Mouse (Mus musculus): ENCODE measurements at regions not wholly inside any gene's neighbourhood (a gene's known extent, or its start where the extent isn't known, plus 50 kb on each side); places are given as distances from the start of the nearest gene placed in this dataset.

- no peak for TF ChIP-seq MAFK (IDR thresholded peaks at IDR 0.05; ENCODE audit: insufficient read depth, low read depth, low read length)
- no peak for TF ChIP-seq ZC3H11A (IDR thresholded peaks at IDR 0.05; ENCODE audit: borderline replicate concordance, low read depth, low read length)
- no peak for TF ChIP-seq CHD2 (IDR thresholded peaks at IDR 0.05; ENCODE audit: low read depth, low read length)
- TF ChIP-seq ZNF384 (IDR thresholded peaks at IDR 0.05; ENCODE audit: low read depth, low read length), result no peak
- no peak for TF ChIP-seq HCFC1 (IDR thresholded peaks at IDR 0.05; ENCODE audit: borderline replicate concordance, insufficient read depth, low read length)
- Histone ChIP-seq H3K27ac (ENCODE audit: insufficient read depth, low read depth, low read length, poor library complexity, severe bottlenecking) (no peak overlapping the region), H3K4me3 (ENCODE audit: insufficient read depth in 1 of 2, low read depth in 1 of 2, low read length in 2 of 2, poor library complexity in 1 of 2, severe bottlenecking in 1 of 2) (no peak overlapping the region), H3K9me3 (ENCODE audit: control insufficient read depth, insufficient read depth, low read depth, low read length) (no peaks in the 10 kb centered on the region), H3K9ac (ENCODE audit: insufficient read depth, low read depth, low read length, poor library complexity, severe bottlenecking) (no peak overlapping the region), H3K36me3 (ENCODE audit: control insufficient read depth, insufficient read depth, low read length, poor library complexity, severe bottlenecking) (no peaks in the 10 kb centered on the region), H3K4me1 (ENCODE audit: control insufficient read depth in 2 of 2, insufficient read depth in 2 of 2, low read length in 2 of 2, poor library complexity in 1 of 2) (no peaks in the 10 kb centered on the region)
- in situ Hi-C loops (cut with MboI; ENCODE audit: low sequenced_read_pairs in 2 of 2, unreplicated experiment in 2 of 2), result no loop called here
- no peak for DNase-seq (ENCODE audit: low read depth, low spot score)
Measured at GRCm38 (mm10) chr10:66228123-66228522, 867.8 kb upstream of the Jmjd1c start.

- TF ChIP-seq CHD2 (IDR thresholded peaks at IDR 0.05; ENCODE audit: low read depth, low read length) (no peak), ZC3H11A (IDR thresholded peaks at IDR 0.05; ENCODE audit: borderline replicate concordance, low read depth, low read length) (no peak), MAFK (IDR thresholded peaks at IDR 0.05; ENCODE audit: insufficient read depth, low read depth, low read length) (no peak), HCFC1 (IDR thresholded peaks at IDR 0.05; ENCODE audit: borderline replicate concordance, insufficient read depth, low read length) (no peak), ZNF384 (IDR thresholded peaks at IDR 0.05; ENCODE audit: low read depth, low read length) (no peak)
- in situ Hi-C loops (cut with MboI; ENCODE audit: low sequenced_read_pairs in 2 of 2, unreplicated experiment in 2 of 2), result no loop called here
- Histone ChIP-seq H3K36me3 (ENCODE audit: control insufficient read depth, insufficient read depth, low read length, poor library complexity, severe bottlenecking) (no peaks in the 10 kb centered on the region), H3K27ac (ENCODE audit: insufficient read depth, low read depth, low read length, poor library complexity, severe bottlenecking) (no peak overlapping the region), H3K4me3 (ENCODE audit: insufficient read depth in 1 of 2, low read depth in 1 of 2, low read length in 2 of 2, poor library complexity in 1 of 2, severe bottlenecking in 1 of 2) (no peak overlapping the region), H3K9ac (ENCODE audit: insufficient read depth, low read depth, low read length, poor library complexity, severe bottlenecking) (no peak overlapping the region), H3K4me1 (ENCODE audit: control insufficient read depth in 2 of 2, insufficient read depth in 2 of 2, low read length in 2 of 2, poor library complexity in 1 of 2) (no peaks in the 10 kb centered on the region), H3K9me3 (ENCODE audit: control insufficient read depth, insufficient read depth, low read depth, low read length) (no peaks in the 10 kb centered on the region)
- no peak for DNase-seq (ENCODE audit: low read depth, low spot score)
Measured at GRCm38 (mm10) chr10:66234370-66234916, 861.5 kb upstream of the Jmjd1c start.

- Histone ChIP-seq H3K36me3 (ENCODE audit: control insufficient read depth, insufficient read depth, low read length, poor library complexity, severe bottlenecking) (no peaks in the 10 kb centered on the region), H3K4me1 (ENCODE audit: control insufficient read depth in 2 of 2, insufficient read depth in 2 of 2, low read length in 2 of 2, poor library complexity in 1 of 2) (no peaks in the 10 kb centered on the region), H3K9ac (ENCODE audit: insufficient read depth, low read depth, low read length, poor library complexity, severe bottlenecking) (no peak overlapping the region), H3K27ac (ENCODE audit: insufficient read depth, low read depth, low read length, poor library complexity, severe bottlenecking) (no peak overlapping the region), H3K4me3 (ENCODE audit: insufficient read depth in 1 of 2, low read depth in 1 of 2, low read length in 2 of 2, poor library complexity in 1 of 2, severe bottlenecking in 1 of 2) (no peak overlapping the region), H3K9me3 (ENCODE audit: control insufficient read depth, insufficient read depth, low read depth, low read length) (no peaks in the 10 kb centered on the region)
- TF ChIP-seq ZNF384 (IDR thresholded peaks at IDR 0.05; ENCODE audit: low read depth, low read length) (no peak), ZC3H11A (IDR thresholded peaks at IDR 0.05; ENCODE audit: borderline replicate concordance, low read depth, low read length) (no peak), CHD2 (IDR thresholded peaks at IDR 0.05; ENCODE audit: low read depth, low read length) (no peak), MAFK (IDR thresholded peaks at IDR 0.05; ENCODE audit: insufficient read depth, low read depth, low read length) (no peak)
- DNase-seq (ENCODE audit: low read depth, low spot score), result no peak
- in situ Hi-C loops (cut with MboI; ENCODE audit: low sequenced_read_pairs in 2 of 2, unreplicated experiment in 2 of 2), result no loop called here
Measured at GRCm38 (mm10) chr10:66256377-66256776, 839.5 kb upstream of the Jmjd1c start.

GRCm38 (mm10) chr10:66270647-66271270 is 825.2 kb upstream of the Jmjd1c start:
- Histone ChIP-seq H3K27ac (ENCODE audit: insufficient read depth, low read depth, low read length, poor library complexity, severe bottlenecking) (no peak overlapping the region), H3K36me3 (ENCODE audit: control insufficient read depth, insufficient read depth, low read length, poor library complexity, severe bottlenecking) (no peaks in the 10 kb centered on the region), H3K4me3 (ENCODE audit: insufficient read depth in 1 of 2, low read depth in 1 of 2, low read length in 2 of 2, poor library complexity in 1 of 2, severe bottlenecking in 1 of 2) (no peak overlapping the region), H3K9ac (ENCODE audit: insufficient read depth, low read depth, low read length, poor library complexity, severe bottlenecking) (no peak overlapping the region), H3K9me3 (ENCODE audit: control insufficient read depth, insufficient read depth, low read depth, low read length) (no peaks in the 10 kb centered on the region), H3K4me1 (ENCODE audit: control insufficient read depth in 2 of 2, insufficient read depth in 2 of 2, low read length in 2 of 2, poor library complexity in 1 of 2) (no peaks in the 10 kb centered on the region)
- DNase-seq (ENCODE audit: low read depth, low spot score), result no peak
- in situ Hi-C loops (cut with MboI; ENCODE audit: low sequenced_read_pairs in 2 of 2, unreplicated experiment in 2 of 2), result no loop called here
- no peak for TF ChIP-seq HCFC1 (IDR thresholded peaks at IDR 0.05; ENCODE audit: borderline replicate concordance, insufficient read depth, low read length)
- no peak for TF ChIP-seq ZC3H11A (IDR thresholded peaks at IDR 0.05; ENCODE audit: borderline replicate concordance, low read depth, low read length)

GRCm38 (mm10) chr10:66295628-66296027 is 800.3 kb upstream of the Jmjd1c start:
- in situ Hi-C loops (cut with MboI; ENCODE audit: low sequenced_read_pairs in 2 of 2, unreplicated experiment in 2 of 2), result no loop called here
- TF ChIP-seq ZC3H11A (IDR thresholded peaks at IDR 0.05; ENCODE audit: borderline replicate concordance, low read depth, low read length) (no peak), HCFC1 (IDR thresholded peaks at IDR 0.05; ENCODE audit: borderline replicate concordance, insufficient read depth, low read length) (no peak), CHD2 (IDR thresholded peaks at IDR 0.05; ENCODE audit: low read depth, low read length) (no peak), ZNF384 (IDR thresholded peaks at IDR 0.05; ENCODE audit: low read depth, low read length) (no peak), MAFK (IDR thresholded peaks at IDR 0.05; ENCODE audit: insufficient read depth, low read depth, low read length) (peak; percentile 90)
- H3K36me3 ChIP-seq (ENCODE audit: control insufficient read depth, insufficient read depth, low read length, poor library complexity, severe bottlenecking), result no peaks in the 10 kb centered on the region

More at GRCm38 (mm10) chr10:66295628-66296027, 800.3 kb upstream of the Jmjd1c start:
- Histone ChIP-seq H3K4me1 (ENCODE audit: control insufficient read depth in 2 of 2, insufficient read depth in 2 of 2, low read length in 2 of 2, poor library complexity in 1 of 2) (no peaks in the 10 kb centered on the region), H3K27ac (ENCODE audit: insufficient read depth, low read depth, low read length, poor library complexity, severe bottlenecking) (no peak overlapping the region), H3K9me3 (ENCODE audit: control insufficient read depth, insufficient read depth, low read depth, low read length) (no peaks in the 10 kb centered on the region), H3K4me3 (ENCODE audit: insufficient read depth in 1 of 2, low read depth in 1 of 2, low read length in 2 of 2, poor library complexity in 1 of 2, severe bottlenecking in 1 of 2) (no peak overlapping the region), H3K9ac (ENCODE audit: insufficient read depth, low read depth, low read length, poor library complexity, severe bottlenecking) (no peak overlapping the region)
- no peak for DNase-seq (ENCODE audit: low read depth, low spot score)
